Mouse (Mus musculus): ENCODE measurements around the gene Rab8b. TPM values are rescaled to one million over a fixed set of nuclear protein-coding genes. Genes with fewer than 3 reads are reported as not detected.

Rab8b gene
- polyA plus RNA-seq, 1 experiment: 13.2 TPM

- Histone ChIP-seq H3K4me3 (ENCODE audit: extremely low read depth, insufficient read depth, insufficient read length) (no peak overlapping the region), H3K27ac (ENCODE audit: insufficient read depth, low read length) (peak overlapping the region; percentile 24), H3K36me3 (ENCODE audit: control insufficient read depth, insufficient read depth, low read length) (no peaks in the 10 kb centered on the region), H3K27me3 (ENCODE audit: control insufficient read depth, insufficient read depth, low read length) (no peaks in the 10 kb centered on the region), H3K4me1 (ENCODE audit: control insufficient read depth, insufficient read depth, insufficient read length) (peaks cover 14% of the 10 kb centered on the region)
- WGBS: 37% methylated on average over 6 of the region's 6 CpGs
- TF ChIP-seq POLR2A (IDR thresholded peaks at IDR 0.05; ENCODE audit: low read depth, low read length) (no peak), CTCF (IDR thresholded peaks at IDR 0.05; ENCODE audit: extremely low read depth, insufficient read depth, insufficient read length, insufficient replicate concordance) (no peak)
- DNase-seq (ENCODE audit: low read depth in 1 of 2, low spot score in 2 of 2): no peak
Measured at GRCm38 (mm10) chr9:66887960-66888610, 31.4 kb downstream of the Rab8b start.

GRCm38 (mm10) chr9:66887301-66887902 lies 32.1 kb downstream of the Rab8b start:
- H3K4me1 ChIP-seq (ENCODE audit: control insufficient read depth, insufficient read depth, insufficient read length): peaks cover 14% of the 10 kb centered on the region
- H3K27ac ChIP-seq (ENCODE audit: insufficient read depth, low read length): no peak overlapping the region
- DNase-seq (ENCODE audit: low read depth in 1 of 2, low spot score in 2 of 2): no peak
- no peaks in the 10 kb centered on the region for H3K27me3 ChIP-seq (ENCODE audit: control insufficient read depth, insufficient read depth, low read length)
- TF ChIP-seq POLR2A (IDR thresholded peaks at IDR 0.05; ENCODE audit: low read depth, low read length): no peak
- TF ChIP-seq CTCF (IDR thresholded peaks at IDR 0.05; ENCODE audit: extremely low read depth, insufficient read depth, insufficient read length, insufficient replicate concordance): no peak
- 80% methylated on average over 8 of the region's 8 CpGs for WGBS
- no peak overlapping the region for H3K4me3 ChIP-seq (ENCODE audit: extremely low read depth, insufficient read depth, insufficient read length)
- no peaks in the 10 kb centered on the region for H3K36me3 ChIP-seq (ENCODE audit: control insufficient read depth, insufficient read depth, low read length)

DNA sequence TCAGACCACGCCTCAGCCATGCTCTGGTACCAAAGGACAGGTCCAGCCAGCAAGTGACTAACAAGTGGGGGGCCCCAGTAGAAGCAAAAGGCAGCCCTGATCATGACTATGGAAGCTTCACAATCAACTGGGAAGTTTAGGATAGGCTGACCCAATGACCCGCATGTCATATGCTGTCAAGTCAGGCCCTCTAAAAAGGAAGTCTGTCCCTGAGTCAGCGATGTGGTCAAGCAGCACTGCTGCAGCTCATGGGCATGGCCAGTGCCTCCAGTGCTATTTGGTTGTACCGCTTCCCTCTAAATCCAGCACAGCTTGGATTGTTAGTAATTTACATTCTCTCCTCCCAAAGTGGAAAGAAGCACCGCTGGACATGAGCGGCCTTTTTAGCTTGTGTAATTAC lies 32.7 kb downstream of the Rab8b start:
- no peaks in the 10 kb centered on the region for H3K27me3 ChIP-seq (ENCODE audit: control insufficient read depth, insufficient read depth, low read length)
- H3K27ac ChIP-seq (ENCODE audit: insufficient read depth, low read length): 0 out of 2 replicates have a peak overlapping the region, but pooled peaks have one; percentile 8
- DNase-seq (ENCODE audit: low read depth in 1 of 2, low spot score in 2 of 2): no peak
- WGBS: 83% methylated on average over 6 of the region's 6 CpGs
- H3K36me3 ChIP-seq (ENCODE audit: control insufficient read depth, insufficient read depth, low read length): no peaks in the 10 kb centered on the region
- TF ChIP-seq CTCF (IDR thresholded peaks at IDR 0.05; ENCODE audit: extremely low read depth, insufficient read depth, insufficient read length, insufficient replicate concordance) (no peak), POLR2A (IDR thresholded peaks at IDR 0.05; ENCODE audit: low read depth, low read length) (no peak)
- H3K4me3 ChIP-seq (ENCODE audit: extremely low read depth, insufficient read depth, insufficient read length): no peak overlapping the region
- H3K4me1 ChIP-seq (ENCODE audit: control insufficient read depth, insufficient read depth, insufficient read length): peaks cover 17% of the 10 kb centered on the region

DNA sequence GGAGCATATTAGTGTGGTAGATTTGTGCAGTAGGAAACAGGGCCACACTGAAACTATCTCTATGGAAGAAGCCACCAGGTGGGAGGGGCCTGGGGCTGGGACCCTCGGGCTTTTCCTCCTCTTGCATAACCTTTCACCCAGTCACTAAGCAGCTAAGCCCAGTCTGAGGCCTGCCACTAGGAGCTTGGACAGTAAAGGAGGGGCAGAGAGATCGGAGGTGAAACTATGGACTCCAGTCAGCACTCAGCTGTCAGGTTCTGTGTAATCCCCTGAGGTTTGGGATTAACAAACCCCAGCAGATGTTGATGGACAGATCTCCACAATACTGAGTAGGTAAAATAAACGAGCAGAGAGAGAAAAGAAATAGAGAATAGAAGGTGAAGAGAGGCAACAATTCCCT lies 33.1 kb downstream of the Rab8b start:
- WGBS: 62% methylated on average over 3 of the region's 3 CpGs
- Histone ChIP-seq H3K27me3 (ENCODE audit: control insufficient read depth, insufficient read depth, low read length) (no peaks in the 10 kb centered on the region), H3K27ac (ENCODE audit: insufficient read depth, low read length) (0 out of 2 replicates have a peak overlapping the region, but pooled peaks have one; percentile 8), H3K36me3 (ENCODE audit: control insufficient read depth, insufficient read depth, low read length) (no peaks in the 10 kb centered on the region), H3K4me3 (ENCODE audit: extremely low read depth, insufficient read depth, insufficient read length) (no peak overlapping the region), H3K4me1 (ENCODE audit: control insufficient read depth, insufficient read depth, insufficient read length) (peaks cover 17% of the 10 kb centered on the region)
- no peak for TF ChIP-seq CTCF (IDR thresholded peaks at IDR 0.05; ENCODE audit: extremely low read depth, insufficient read depth, insufficient read length, insufficient replicate concordance)
- TF ChIP-seq POLR2A (IDR thresholded peaks at IDR 0.05; ENCODE audit: low read depth, low read length): no peak
- no peak for DNase-seq (ENCODE audit: low read depth in 1 of 2, low spot score in 2 of 2)

DNA sequence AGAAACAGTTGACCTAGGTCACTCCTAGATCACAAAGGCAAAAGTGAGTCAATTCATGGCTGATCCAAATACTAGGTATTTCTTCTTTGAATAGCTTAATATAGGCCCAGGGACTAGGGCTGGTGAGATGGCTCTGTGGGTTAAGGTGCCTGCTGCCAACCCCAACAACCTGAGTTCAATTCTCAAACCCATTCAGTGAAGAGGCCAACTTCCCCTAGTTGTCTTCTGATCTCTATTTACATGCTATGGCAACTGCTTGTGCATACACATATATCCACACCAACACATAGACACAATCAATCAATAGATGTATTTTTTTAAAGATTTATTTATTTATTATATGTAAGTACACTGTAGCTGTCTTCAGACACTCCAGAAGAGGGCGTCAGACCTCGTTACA lies 34.9 kb downstream of the Rab8b start:
- WGBS: 91% methylated on average over 2 of the region's 2 CpGs
- H3K27ac ChIP-seq (ENCODE audit: insufficient read depth, low read length): no peak overlapping the region
- H3K4me3 ChIP-seq (ENCODE audit: extremely low read depth, insufficient read depth, insufficient read length): no peak overlapping the region
- no peak for DNase-seq (ENCODE audit: low read depth in 1 of 2, low spot score in 2 of 2)
- peaks cover 17% of the 10 kb centered on the region for H3K4me1 ChIP-seq (ENCODE audit: control insufficient read depth, insufficient read depth, insufficient read length)
- H3K36me3 ChIP-seq (ENCODE audit: control insufficient read depth, insufficient read depth, low read length): no peaks in the 10 kb centered on the region
- no peaks in the 10 kb centered on the region for H3K27me3 ChIP-seq (ENCODE audit: control insufficient read depth, insufficient read depth, low read length)
- TF ChIP-seq CTCF (IDR thresholded peaks at IDR 0.05; ENCODE audit: extremely low read depth, insufficient read depth, insufficient read length, insufficient replicate concordance) (no peak), POLR2A (IDR thresholded peaks at IDR 0.05; ENCODE audit: low read depth, low read length) (no peak)

DNA sequence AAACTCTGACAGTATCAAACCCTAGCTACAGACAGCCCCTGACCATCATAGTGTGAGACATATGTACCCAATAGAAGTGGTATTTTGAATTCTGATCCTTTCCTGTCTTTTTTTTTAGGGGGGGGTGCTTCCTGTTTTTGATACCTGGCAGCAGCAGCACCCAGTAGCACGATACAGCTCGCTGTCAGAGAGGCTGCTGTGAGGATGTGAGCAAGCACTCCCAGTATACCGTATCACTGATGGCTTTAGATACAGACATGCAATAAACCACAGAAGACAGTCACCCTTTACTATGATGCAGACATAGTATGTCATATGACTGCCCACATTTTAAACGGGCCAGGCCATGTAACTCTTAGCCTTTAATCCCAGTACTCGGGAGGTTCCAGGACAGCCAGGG lies 36.0 kb downstream of the Rab8b start:
- no peak for DNase-seq (ENCODE audit: low read depth in 1 of 2, low spot score in 2 of 2)
- no peak for TF ChIP-seq POLR2A (IDR thresholded peaks at IDR 0.05; ENCODE audit: low read depth, low read length)
- no peak for TF ChIP-seq CTCF (IDR thresholded peaks at IDR 0.05; ENCODE audit: extremely low read depth, insufficient read depth, insufficient read length, insufficient replicate concordance)
- Histone ChIP-seq H3K4me3 (ENCODE audit: extremely low read depth, insufficient read depth, insufficient read length) (no peak overlapping the region), H3K27me3 (ENCODE audit: control insufficient read depth, insufficient read depth, low read length) (no peaks in the 10 kb centered on the region), H3K36me3 (ENCODE audit: control insufficient read depth, insufficient read depth, low read length) (no peaks in the 10 kb centered on the region), H3K27ac (ENCODE audit: insufficient read depth, low read length) (no peak overlapping the region), H3K4me1 (ENCODE audit: control insufficient read depth, insufficient read depth, insufficient read length) (peaks cover 17% of the 10 kb centered on the region)
- 51% methylated on average over 5 of the region's 5 CpGs for WGBS

GRCm38 (mm10) chr9:66882406-66882821 lies 37.1 kb downstream of the Rab8b start:
- WGBS: 20% methylated on average over 8 of the region's 8 CpGs
- TF ChIP-seq CTCF (IDR thresholded peaks at IDR 0.05; ENCODE audit: extremely low read depth, insufficient read depth, insufficient read length, insufficient replicate concordance) (no peak), POLR2A (IDR thresholded peaks at IDR 0.05; ENCODE audit: low read depth, low read length) (no peak)
- Histone ChIP-seq H3K27ac (ENCODE audit: insufficient read depth, low read length) (peak overlapping the region; percentile 40), H3K36me3 (ENCODE audit: control insufficient read depth, insufficient read depth, low read length) (no peaks in the 10 kb centered on the region), H3K27me3 (ENCODE audit: control insufficient read depth, insufficient read depth, low read length) (no peaks in the 10 kb centered on the region), H3K4me3 (ENCODE audit: extremely low read depth, insufficient read depth, insufficient read length) (no peak overlapping the region), H3K4me1 (ENCODE audit: control insufficient read depth, insufficient read depth, insufficient read length) (peaks cover 9% of the 10 kb centered on the region; the same call in 1 of the 2 replicates)
- peak in 1 of 2 experiments; percentile 18 for DNase-seq (ENCODE audit: low read depth in 1 of 2, low spot score in 2 of 2)

All from spleen, adult 2 months (tissue).